Comparison of ENCODE assay signal across 8 mouse cellular contexts in genomic region chr6:29215181-29215580, GRCm38 (mm10). TPM values are rescaled to one million over a fixed set of nuclear protein-coding genes. Genes with fewer than 3 reads are reported as not detected.
A peak's percentile ranks its signal among the peaks of the same experiment; 100 is the strongest.
DNase-seq lines count a peak whose midpoint lies in the region; ATAC-seq and TF ChIP-seq lines count a peak whose summit lies in the region.

No protein-coding gene starts in this region.

- peaks cover 29% of the 10 kb centered on the region for H3K27me3 ChIP-seq in heart, embryonic 13.5 days (replicated peaks)
- H3K27me3 ChIP-seq in ES-Bruce4 (ENCODE audit: control insufficient read depth, insufficient read depth, low read length, poor library complexity, severe bottlenecking): 0 out of 2 replicates have a peak, but pooled peaks cover 3% of the 10 kb centered on the region
- peaks cover 12% of the 10 kb centered on the region; the same call in 1 of the 2 replicates for H3K27me3 ChIP-seq in forebrain, embryonic 15.5 days
- 0 out of 2 replicates have a peak, but pooled peaks cover 7% of the 10 kb centered on the region for H3K27me3 ChIP-seq in liver, postnatal 0 days (ENCODE audit: insufficient read depth, low read length)

- DNase-seq in heart, postnatal 36 days: no peak
- no peak for DNase-seq in liver, postnatal 0 days
- no peak for DNase-seq in urinary bladder, postnatal 25 days (ENCODE audit: low spot score)
- DNase-seq in gastrocnemius, postnatal 25 days: no peak
- DNase-seq in ovary, postnatal 14 days (ENCODE audit: low spot score): no peak

- TF ChIP-seq EP300 in ES-Bruce4 (IDR thresholded peaks at IDR 0.05; ENCODE audit: insufficient read depth, low read depth, low read length): no peak
- TF ChIP-seq EP300 in liver, postnatal 0 days (IDR thresholded peaks at IDR 0.05; ENCODE audit: low read depth): no peak

- intact Hi-C loops in heart, postnatal 36 days (cut with DNase I): no loop called here

- H3K9ac ChIP-seq in heart, embryonic 13.5 days: peak overlapping the region; percentile 82
- H3K9ac ChIP-seq in ES-Bruce4 (ENCODE audit: low read depth, poor library complexity, severe bottlenecking): peak overlapping the region; percentile 69
- H3K9ac ChIP-seq in forebrain, embryonic 15.5 days (replicated peaks): peak overlapping the region; percentile 68; the same call in 1 of the 2 replicates
- H3K9ac ChIP-seq in liver, postnatal 0 days (replicated peaks): peak overlapping the region; percentile 71

- no peak for ATAC-seq in heart, embryonic 13.5 days (ENCODE audit: extremely low read depth, insufficient number of reproducible peaks, low FRiP score, low TSS enrichment)
- ATAC-seq in forebrain, embryonic 15.5 days (replicated peaks): no peak
- no peak for ATAC-seq in liver, postnatal 0 days

- H3K4me1 ChIP-seq in heart, embryonic 13.5 days: peaks cover 38% of the 10 kb centered on the region
- no peaks in the 10 kb centered on the region for H3K4me1 ChIP-seq in ES-Bruce4 (ENCODE audit: control insufficient read depth, insufficient read depth, low read length)
- H3K4me1 ChIP-seq in forebrain, embryonic 15.5 days: peaks cover 41% of the 10 kb centered on the region
- peaks cover 26% of the 10 kb centered on the region for H3K4me1 ChIP-seq in liver, postnatal 0 days (ENCODE audit: insufficient read depth)

- TF ChIP-seq CTCF in ES-Bruce4 (IDR thresholded peaks at IDR 0.05; ENCODE audit: low read depth, low read length): no peak
- TF ChIP-seq CTCF in liver, postnatal 0 days (IDR thresholded peaks at IDR 0.05; ENCODE audit: low read depth): no peak

- H3K36me3 ChIP-seq in heart, embryonic 13.5 days: no peaks in the 10 kb centered on the region
- no peaks in the 10 kb centered on the region for H3K36me3 ChIP-seq in ES-Bruce4 (ENCODE audit: control insufficient read depth, insufficient read depth, low read length, poor library complexity, severe bottlenecking)
- H3K36me3 ChIP-seq in forebrain, embryonic 15.5 days: no peaks in the 10 kb centered on the region
- H3K36me3 ChIP-seq in liver, postnatal 0 days (replicated peaks; ENCODE audit: insufficient read depth, low read length): no peaks in the 10 kb centered on the region

- no peak overlapping the region for H3K27ac ChIP-seq in heart, embryonic 13.5 days (replicated peaks)
- H3K27ac ChIP-seq in ES-Bruce4 (ENCODE audit: insufficient read depth, low read length): no peak overlapping the region
- H3K27ac ChIP-seq in forebrain, embryonic 15.5 days (replicated peaks): no peak overlapping the region
- H3K27ac ChIP-seq in liver, postnatal 0 days (ENCODE audit: low read depth): no peak overlapping the region

- peak overlapping the region; percentile 80 for H3K4me3 ChIP-seq in heart, embryonic 13.5 days
- peak overlapping the region; percentile 61 for H3K4me3 ChIP-seq in ES-Bruce4 (ENCODE audit: low read depth, low read length)
- H3K4me3 ChIP-seq in forebrain, embryonic 15.5 days: peak overlapping the region; percentile 59
- H3K4me3 ChIP-seq in liver, postnatal 0 days (ENCODE audit: low read depth, low read length): peak overlapping the region; percentile 67

- peak overlapping the region; percentile 99 for H3K4me2 ChIP-seq in heart, embryonic 13.5 days
- peak overlapping the region; percentile 92 for H3K4me2 ChIP-seq in forebrain, embryonic 15.5 days (replicated peaks)
- H3K4me2 ChIP-seq in liver, postnatal 0 days (ENCODE audit: low read depth, low read length): peak overlapping the region; percentile 95

- TF ChIP-seq POLR2A in ES-Bruce4 (IDR thresholded peaks at IDR 0.05; ENCODE audit: insufficient read depth, low read length): no peak

- WGBS in heart, embryonic 13.5 days: 19% methylated on average over 9 of the region's 9 CpGs
- WGBS in forebrain, embryonic 15.5 days: 5% methylated on average over 9 of the region's 9 CpGs
- WGBS in liver, postnatal 0 days (ENCODE audit: insufficient replicate concordance): 9% methylated on average over 9 of the region's 9 CpGs

- no peaks in the 10 kb centered on the region for H3K9me3 ChIP-seq in heart, embryonic 13.5 days
- H3K9me3 ChIP-seq in ES-Bruce4 (replicated peaks; ENCODE audit: control insufficient read depth, insufficient read depth, low read length, poor library complexity, severe bottlenecking): no peaks in the 10 kb centered on the region
- no peaks in the 10 kb centered on the region for H3K9me3 ChIP-seq in forebrain, embryonic 15.5 days
- H3K9me3 ChIP-seq in liver, postnatal 0 days (ENCODE audit: low read length): no peaks in the 10 kb centered on the region

RNA-seq across cellular contexts. Expression of gene Impdh1, which starts 1.0 kb away (rescaled TPM):
- 34.7 and 36.6 TPM in 2 replicates for polyA plus RNA-seq in heart, embryonic 13.5 days (2015; fragmentation: Nextera tagmentation; extraction: Ambion mirVana)
- total RNA-seq in heart, postnatal 36 days (2021): 10 to 100 TPM; 21.5 to 26.3 TPM
- polyA plus RNA-seq in ES-Bruce4 (2011; ENCODE audit: insufficient read depth, insufficient read length, low read depth, missing spikeins): 25.7 and 29.8 TPM in 2 replicates
- 54.5 and 57.3 TPM in 2 replicates for polyA plus RNA-seq in forebrain, embryonic 15.5 days (2015; fragmentation: Nextera tagmentation; extraction: Ambion mirVana)
- 7.3 and 7.7 TPM in 2 replicates for polyA plus RNA-seq in liver, postnatal 0 days (2015; fragmentation: Nextera tagmentation; extraction: Ambion mirVana)
- total RNA-seq in gastrocnemius, postnatal 25 days (2021): 10 to 100 TPM; 13.6 to 15.5 TPM

RNA-seq across cellular contexts. Expression of gene Prrt4, which starts 35.8 kb away (rescaled TPM):
- 1.5 and 2.4 TPM in 2 replicates for polyA plus RNA-seq in heart, embryonic 13.5 days (2015; fragmentation: Nextera tagmentation; extraction: Ambion mirVana)
- 1 to 10 TPM; 3.6 to 4.0 TPM for total RNA-seq in heart, postnatal 36 days (2021)
- 0.20 and 0.52 TPM in 2 replicates for polyA plus RNA-seq in ES-Bruce4 (2011; ENCODE audit: insufficient read depth, insufficient read length, low read depth, missing spikeins)
- polyA plus RNA-seq in forebrain, embryonic 15.5 days (2015; fragmentation: Nextera tagmentation; extraction: Ambion mirVana): 4.5 and 4.7 TPM in 2 replicates
- polyA plus RNA-seq in liver, postnatal 0 days (2015; fragmentation: Nextera tagmentation; extraction: Ambion mirVana): not detected in 2 replicates
- 1 to 10 TPM in 1 of 2 experiments, under 1 TPM in 1; 0.97 to 1.1 TPM for total RNA-seq in gastrocnemius, postnatal 25 days (2021)

RNA-seq across cellular contexts. Expression of gene Rbm28, which starts 50.4 kb away (rescaled TPM):
- polyA plus RNA-seq in heart, embryonic 13.5 days (2015; fragmentation: Nextera tagmentation; extraction: Ambion mirVana): 23.4 and 26.2 TPM in 2 replicates
- total RNA-seq in heart, postnatal 36 days (2021): 10 to 100 TPM; 19.9 to 20.1 TPM
- 94.5 and 97.0 TPM in 2 replicates for polyA plus RNA-seq in ES-Bruce4 (2011; ENCODE audit: insufficient read depth, insufficient read length, low read depth, missing spikeins)
- 41.4 and 41.6 TPM in 2 replicates for polyA plus RNA-seq in forebrain, embryonic 15.5 days (2015; fragmentation: Nextera tagmentation; extraction: Ambion mirVana)
- polyA plus RNA-seq in liver, postnatal 0 days (2015; fragmentation: Nextera tagmentation; extraction: Ambion mirVana): 6.6 and 8.2 TPM in 2 replicates
- total RNA-seq in gastrocnemius, postnatal 25 days (2021): 10 to 100 TPM; 13.7 to 14.1 TPM

RNA-seq across cellular contexts. Expression of gene Hilpda, which starts 57.1 kb away (rescaled TPM):
- polyA plus RNA-seq in heart, embryonic 13.5 days (2015; fragmentation: Nextera tagmentation; extraction: Ambion mirVana): 23.0 and 28.0 TPM in 2 replicates
- total RNA-seq in heart, postnatal 36 days (2021): 1 to 10 TPM; 4.4 to 5.7 TPM
- polyA plus RNA-seq in ES-Bruce4 (2011; ENCODE audit: insufficient read depth, insufficient read length, low read depth, missing spikeins): 18.4 and 21.8 TPM in 2 replicates
- polyA plus RNA-seq in forebrain, embryonic 15.5 days (2015; fragmentation: Nextera tagmentation; extraction: Ambion mirVana): 44.3 and 46.1 TPM in 2 replicates
- polyA plus RNA-seq in liver, postnatal 0 days (2015; fragmentation: Nextera tagmentation; extraction: Ambion mirVana): 24.1 and 29.0 TPM in 2 replicates
- total RNA-seq in gastrocnemius, postnatal 25 days (2021): 1 to 10 TPM; 3.5 to 4.2 TPM
